Mouse (Mus musculus): ENCODE measurements around the gene Urad. TPM values are rescaled to one million over a fixed set of nuclear protein-coding genes. Genes with fewer than 3 reads are reported as not detected.

Gene Urad
- polyA plus RNA-seq, 1 experiment from 2014 or later = not detected

DNA sequence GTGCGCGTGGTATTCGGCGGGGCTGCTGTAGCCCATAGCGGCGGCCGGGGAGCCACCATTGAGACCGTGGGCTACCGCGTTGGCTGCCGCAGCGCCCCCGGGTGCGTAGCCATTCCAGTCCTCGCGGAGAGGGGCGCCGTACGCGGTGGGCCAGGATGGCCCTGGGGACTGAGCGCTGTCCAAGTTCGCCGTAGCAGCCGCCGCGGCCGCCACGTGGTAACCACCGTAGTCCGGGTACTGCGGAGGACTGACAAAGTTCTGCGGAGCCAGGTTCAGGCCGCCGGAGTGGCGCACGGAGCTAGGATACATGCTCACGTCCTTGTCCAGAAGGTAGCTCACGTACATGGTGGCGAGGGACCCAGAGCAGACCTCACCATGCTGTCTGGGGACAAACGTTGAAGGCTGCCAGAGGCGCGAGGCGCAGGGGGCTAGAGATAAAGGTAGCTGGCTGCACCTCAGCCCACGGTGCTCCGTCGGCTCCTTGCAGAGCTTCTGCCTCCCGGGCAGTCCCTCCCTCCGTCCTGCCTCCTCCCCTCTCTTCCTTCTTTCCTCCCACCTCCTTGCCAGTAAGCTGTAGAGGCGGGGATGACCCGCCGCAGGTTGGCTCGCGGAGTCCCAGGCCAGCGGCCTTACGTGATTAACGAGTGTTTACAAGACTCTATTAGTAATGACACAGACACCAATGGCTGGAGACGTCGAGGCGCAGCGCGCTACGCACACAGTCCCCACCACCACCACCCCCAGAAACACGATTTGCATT is 15.4 kb downstream of the Urad start, which contains the start of gene Cdx2:
Gene Cdx2 (minus strand): TSS at position 633 of the 760 bp plus-strand sequence.
- no peak within 1 kb of the TSS for H3K9ac ChIP-seq
- no peaks in the 10 kb centered on the region for H3K9me3 ChIP-seq
- peaks cover 100% of the 10 kb centered on the region for H3K27me3 ChIP-seq (replicated peaks)
- H3K4me1 ChIP-seq = peaks cover 20% of the 10 kb centered on the region
- H3K4me3 ChIP-seq = peak within 1 kb of the TSS; percentile 26
- H3K4me2 ChIP-seq = peak within 1 kb of the TSS; percentile 45
- WGBS = under 1% methylated on average over 63 of the region's 63 CpGs
- no peak for ATAC-seq (ENCODE audit: extremely low read depth, insufficient number of reproducible peaks, low FRiP score, low TSS enrichment)
- H3K27ac ChIP-seq (replicated peaks) = no peak within 1 kb of the TSS
- no peaks in the 10 kb centered on the region for H3K36me3 ChIP-seq

DNA sequence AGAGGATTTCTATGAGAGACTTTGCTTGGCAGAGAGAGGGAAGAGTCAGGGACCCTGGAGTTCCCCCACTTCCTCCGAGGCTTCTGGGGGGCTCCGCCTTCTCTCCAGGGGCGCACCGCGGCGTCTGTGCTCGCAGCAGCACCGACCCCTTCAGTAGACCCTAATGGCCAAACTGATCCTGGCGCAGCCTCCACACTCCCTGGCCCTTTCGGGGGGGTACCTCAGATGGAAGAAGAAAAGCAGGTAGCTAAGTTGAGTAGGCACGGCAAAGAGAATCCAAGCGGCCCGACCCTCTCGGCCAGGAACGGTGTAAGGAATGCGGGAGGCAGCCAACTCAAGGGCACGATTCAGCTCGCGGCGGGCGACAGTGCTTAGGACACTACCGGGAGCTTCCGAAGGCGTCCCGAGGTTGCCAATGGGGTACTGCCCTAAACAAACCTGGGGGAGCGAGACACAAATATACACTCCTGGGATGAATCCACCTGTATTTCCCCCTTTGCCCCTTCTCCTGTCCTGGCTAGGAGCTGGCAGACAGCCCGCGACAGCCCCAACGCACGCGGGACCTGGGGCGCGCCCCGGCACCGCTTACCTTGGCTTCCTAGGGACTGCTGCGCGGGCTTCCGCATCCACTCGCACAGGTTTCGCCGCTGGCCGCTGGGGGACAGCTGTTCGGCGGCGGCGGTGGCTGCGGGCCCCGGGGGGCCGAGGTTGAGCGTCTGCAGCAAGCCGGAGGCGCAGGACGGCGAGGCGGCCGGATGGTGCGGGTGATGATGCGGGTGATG is 16.2 kb downstream of the Urad start:
- Histone ChIP-seq H3K4me1 (peaks cover 27% of the 10 kb centered on the region), H3K9me3 (no peaks in the 10 kb centered on the region), H3K27ac (replicated peaks) (no peak overlapping the region), H3K4me3 (peak overlapping the region; percentile 26), H3K27me3 (replicated peaks) (peaks cover 100% of the 10 kb centered on the region), H3K9ac (no peak overlapping the region), H3K4me2 (peak overlapping the region; percentile 45), H3K36me3 (no peaks in the 10 kb centered on the region)
- under 1% methylated on average over 50 of the region's 58 CpGs for WGBS
- ATAC-seq (ENCODE audit: extremely low read depth, insufficient number of reproducible peaks, low FRiP score, low TSS enrichment) = no peak

DNA sequence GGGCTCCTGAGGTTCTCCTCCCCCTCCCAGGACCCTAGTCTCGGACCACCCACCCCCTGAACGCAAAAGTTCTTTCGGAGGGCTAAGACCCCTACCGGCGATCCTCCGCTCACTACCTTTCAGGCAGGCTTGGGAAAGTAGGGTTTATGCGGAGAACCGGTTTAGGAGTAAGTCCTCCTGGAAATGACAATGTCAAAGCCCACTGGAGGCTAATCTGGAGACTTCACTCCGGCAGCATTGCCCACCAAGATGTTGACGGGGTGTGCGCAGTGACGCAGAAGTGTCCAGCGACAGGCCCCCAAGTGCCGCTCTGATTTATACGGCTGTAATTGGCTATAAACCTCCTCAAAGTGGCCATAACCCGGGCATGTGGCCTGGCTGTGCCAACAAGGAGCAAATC is 17.1 kb downstream of the Urad start:
- peaks cover 32% of the 10 kb centered on the region for H3K4me1 ChIP-seq
- H3K9ac ChIP-seq = no peak overlapping the region
- no peak overlapping the region for H3K27ac ChIP-seq (replicated peaks)
- peak overlapping the region; percentile 18; the same call in 1 of the 2 replicates for H3K4me2 ChIP-seq
- under 1% methylated on average over 16 of the region's 16 CpGs for WGBS
- H3K27me3 ChIP-seq (replicated peaks) = peaks cover 100% of the 10 kb centered on the region
- no peaks in the 10 kb centered on the region for H3K36me3 ChIP-seq
- no peak for ATAC-seq (ENCODE audit: extremely low read depth, insufficient number of reproducible peaks, low FRiP score, low TSS enrichment)
- H3K4me3 ChIP-seq = 0 out of 2 replicates have a peak overlapping the region, but pooled peaks have one; percentile 17
- H3K9me3 ChIP-seq = no peaks in the 10 kb centered on the region

DNA sequence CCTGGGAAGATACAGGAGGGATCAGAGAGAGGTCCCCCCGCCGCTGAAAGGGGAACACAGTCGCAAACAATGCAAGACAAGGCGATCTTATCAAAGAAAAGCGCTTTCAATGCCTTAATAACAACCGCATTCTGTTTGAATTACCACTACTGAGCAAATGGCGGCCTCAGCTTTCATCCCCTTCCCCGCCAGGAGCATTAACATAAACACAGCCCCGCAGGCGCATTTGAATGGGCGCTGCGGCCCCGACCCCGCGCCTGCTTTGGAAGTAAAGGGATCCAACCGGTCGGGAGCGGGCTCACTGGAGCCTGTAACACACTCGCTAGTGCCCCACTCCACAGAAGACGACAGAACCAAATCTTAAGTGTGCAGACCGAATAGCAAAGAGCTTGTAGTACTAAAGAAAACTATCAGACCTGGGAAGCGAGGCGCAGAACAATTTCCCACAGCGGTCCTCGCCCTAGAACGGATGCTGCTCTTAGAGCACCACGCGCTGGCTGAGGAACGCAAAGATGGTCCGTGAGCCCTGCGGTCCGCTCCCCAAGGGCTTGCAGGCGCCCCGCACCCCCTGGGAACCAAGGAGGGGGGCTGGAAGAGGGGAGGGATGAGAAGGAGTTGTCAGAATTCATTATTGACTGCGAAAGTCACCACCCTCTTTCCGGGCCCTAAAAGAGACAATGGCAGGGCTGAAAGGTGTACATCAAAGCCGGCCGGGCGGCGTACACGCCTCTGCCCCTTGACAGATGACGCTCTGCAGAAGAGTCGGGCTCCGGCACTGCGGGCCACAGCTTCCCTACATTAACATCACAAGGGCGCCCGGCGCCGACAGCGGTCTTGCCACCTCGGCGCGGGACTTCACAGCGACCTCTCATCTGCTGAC is 17.7 kb downstream of the Urad start:
- Histone ChIP-seq H3K36me3 (no peaks in the 10 kb centered on the region), H3K9me3 (no peaks in the 10 kb centered on the region), H3K27ac (replicated peaks) (no peak overlapping the region), H3K27me3 (replicated peaks) (peaks cover 100% of the 10 kb centered on the region), H3K4me2 (peak overlapping the region; percentile 18; the same call in 1 of the 2 replicates), H3K4me1 (peaks cover 39% of the 10 kb centered on the region), H3K9ac (no peak overlapping the region), H3K4me3 (0 out of 2 replicates have a peak overlapping the region, but pooled peaks have one; percentile 17)
- ATAC-seq (ENCODE audit: extremely low read depth, insufficient number of reproducible peaks, low FRiP score, low TSS enrichment) = no peak
- WGBS = under 1% methylated on average over 54 of the region's 54 CpGs

DNA sequence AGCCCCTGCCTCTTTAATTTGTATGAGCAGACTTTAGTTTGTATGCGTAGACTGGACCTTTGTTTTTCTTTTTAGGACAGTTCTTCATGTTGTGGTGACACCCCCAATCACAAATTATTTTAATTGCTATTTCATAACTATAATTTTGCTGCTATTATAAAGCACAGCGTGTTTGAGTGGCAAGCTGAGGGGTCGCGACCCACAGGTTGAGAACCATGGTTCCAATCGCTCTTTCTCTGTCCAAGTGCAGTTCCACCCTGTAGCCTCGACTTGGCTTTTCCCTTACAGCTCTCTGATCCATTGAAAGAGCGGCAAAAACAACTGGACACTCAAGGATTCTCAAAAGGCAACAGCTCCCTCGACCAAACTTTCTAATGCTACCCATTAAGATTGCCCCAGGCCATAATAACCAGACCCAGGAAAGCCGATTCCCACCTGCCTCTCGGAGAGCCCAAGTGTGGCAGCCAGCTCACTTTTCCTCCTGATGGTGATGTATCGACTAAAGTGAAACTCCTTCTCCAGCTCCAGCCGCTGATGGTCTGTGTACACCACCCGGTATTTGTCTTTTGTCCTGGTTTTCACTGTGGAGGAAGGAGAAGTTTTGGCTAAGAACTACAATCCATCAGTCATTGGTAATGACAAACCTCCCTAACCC is 19.4 kb downstream of the Urad start:
- Histone ChIP-seq H3K4me2 (no peak overlapping the region), H3K27me3 (replicated peaks) (peaks cover 100% of the 10 kb centered on the region), H3K27ac (replicated peaks) (no peak overlapping the region), H3K36me3 (no peaks in the 10 kb centered on the region), H3K9me3 (no peaks in the 10 kb centered on the region), H3K4me3 (no peak overlapping the region), H3K4me1 (peaks cover 42% of the 10 kb centered on the region), H3K9ac (no peak overlapping the region)
- ATAC-seq (ENCODE audit: extremely low read depth, insufficient number of reproducible peaks, low FRiP score, low TSS enrichment) = no peak
- 5% methylated on average over 13 of the region's 13 CpGs for WGBS

DNA sequence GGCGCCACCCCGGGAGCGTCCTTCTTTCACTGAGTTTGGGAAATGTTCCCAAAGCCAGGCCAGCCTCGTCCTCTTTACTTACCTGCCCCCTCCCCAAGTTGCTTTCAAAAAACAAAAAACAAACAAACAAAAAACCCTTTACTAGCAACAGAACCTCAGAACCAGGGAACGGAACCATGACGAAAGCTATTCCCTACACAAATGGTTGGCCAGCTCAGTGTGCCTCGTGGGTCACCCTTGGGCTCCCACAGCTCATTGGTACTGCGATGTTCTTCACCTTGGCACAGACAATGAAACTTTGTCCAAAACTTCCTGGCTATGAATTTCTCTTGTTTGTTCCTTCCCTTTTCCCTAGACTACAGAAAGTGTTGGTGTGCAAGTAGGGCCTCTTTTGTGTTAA is 20.1 kb downstream of the Urad start:
- Histone ChIP-seq H3K4me2 (no peak overlapping the region), H3K9ac (no peak overlapping the region), H3K27ac (replicated peaks) (no peak overlapping the region), H3K27me3 (replicated peaks) (peaks cover 100% of the 10 kb centered on the region), H3K9me3 (no peaks in the 10 kb centered on the region), H3K4me1 (peaks cover 42% of the 10 kb centered on the region), H3K36me3 (no peaks in the 10 kb centered on the region), H3K4me3 (no peak overlapping the region)
- WGBS = 3% methylated on average over 8 of the region's 8 CpGs
- no peak for ATAC-seq (ENCODE audit: extremely low read depth, insufficient number of reproducible peaks, low FRiP score, low TSS enrichment)

DNA sequence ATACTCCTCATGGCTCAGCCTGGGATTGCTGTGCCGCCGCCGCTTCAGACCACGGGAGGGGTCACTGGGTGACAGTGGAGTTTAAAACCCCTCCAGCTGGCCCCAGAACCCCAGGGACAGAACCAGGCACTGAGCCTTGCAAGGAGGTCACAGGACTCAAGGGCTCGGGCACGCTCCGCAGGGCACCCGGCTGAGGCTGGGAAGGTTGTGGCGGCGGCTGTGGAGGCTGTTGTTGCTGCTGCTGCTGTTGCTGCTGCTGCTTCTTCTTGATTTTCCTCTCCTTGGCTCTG is 20.5 kb downstream of the Urad start:
- no peaks in the 10 kb centered on the region for H3K9me3 ChIP-seq
- H3K4me1 ChIP-seq = peaks cover 40% of the 10 kb centered on the region
- H3K36me3 ChIP-seq = no peaks in the 10 kb centered on the region
- peaks cover 100% of the 10 kb centered on the region for H3K27me3 ChIP-seq (replicated peaks)
- H3K4me2 ChIP-seq = no peak overlapping the region
- WGBS = 4% methylated on average over 10 of the region's 10 CpGs
- no peak overlapping the region for H3K27ac ChIP-seq (replicated peaks)
- ATAC-seq (ENCODE audit: extremely low read depth, insufficient number of reproducible peaks, low FRiP score, low TSS enrichment) = no peak
- H3K4me3 ChIP-seq = no peak overlapping the region
- H3K9ac ChIP-seq = no peak overlapping the region

DNA sequence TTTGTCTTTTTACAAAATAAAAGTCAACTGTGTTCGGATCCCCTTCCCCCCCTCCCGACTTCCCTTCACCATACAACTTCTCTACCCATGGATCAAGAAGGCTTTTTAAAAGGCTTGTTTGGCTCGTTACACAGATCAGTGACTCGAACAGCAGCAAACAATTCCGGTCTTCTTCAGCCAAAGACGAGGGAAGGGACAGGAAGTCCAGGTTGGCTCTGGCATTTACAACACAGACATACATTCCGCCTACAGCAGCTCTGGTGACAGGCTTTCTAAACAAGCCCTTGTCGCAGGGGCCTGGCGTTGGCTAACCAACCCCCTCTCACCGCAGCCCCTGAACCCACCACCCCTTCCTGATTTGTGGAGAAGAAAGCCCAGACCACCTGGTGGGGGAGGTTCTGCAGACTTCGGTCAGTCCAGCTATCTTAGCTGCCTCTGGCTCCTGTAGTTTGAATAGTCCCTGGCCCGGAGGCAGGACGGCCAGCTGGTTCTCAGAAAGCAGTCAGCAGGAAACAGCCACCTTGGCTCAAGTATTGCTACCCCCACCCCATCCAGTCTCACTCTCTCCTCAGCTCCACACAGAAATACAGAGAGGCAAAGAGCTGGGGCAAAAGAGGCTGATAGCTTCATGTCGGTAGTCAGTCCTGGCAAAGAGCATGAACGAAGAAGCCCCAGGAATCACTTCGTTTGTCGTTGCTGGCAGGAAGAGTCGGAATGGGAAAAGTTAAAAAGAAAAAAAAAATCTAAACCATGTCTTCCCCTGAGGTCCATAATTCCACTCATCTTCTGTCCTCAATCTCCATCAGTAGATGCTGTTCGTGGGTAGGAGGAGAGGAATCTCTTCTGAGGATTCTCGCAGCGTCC is 21.1 kb downstream of the Urad start:
- no peak overlapping the region for H3K9ac ChIP-seq
- H3K4me1 ChIP-seq = peaks cover 34% of the 10 kb centered on the region
- no peaks in the 10 kb centered on the region for H3K36me3 ChIP-seq
- no peak for ATAC-seq (ENCODE audit: extremely low read depth, insufficient number of reproducible peaks, low FRiP score, low TSS enrichment)
- no peaks in the 10 kb centered on the region for H3K9me3 ChIP-seq
- H3K4me2 ChIP-seq = no peak overlapping the region
- peaks cover 99% of the 10 kb centered on the region for H3K27me3 ChIP-seq (replicated peaks)
- H3K4me3 ChIP-seq = 0 out of 2 replicates have a peak overlapping the region, but pooled peaks have one; percentile 0
- H3K27ac ChIP-seq (replicated peaks) = no peak overlapping the region
- WGBS = 2% methylated on average over 21 of the region's 21 CpGs

DNA sequence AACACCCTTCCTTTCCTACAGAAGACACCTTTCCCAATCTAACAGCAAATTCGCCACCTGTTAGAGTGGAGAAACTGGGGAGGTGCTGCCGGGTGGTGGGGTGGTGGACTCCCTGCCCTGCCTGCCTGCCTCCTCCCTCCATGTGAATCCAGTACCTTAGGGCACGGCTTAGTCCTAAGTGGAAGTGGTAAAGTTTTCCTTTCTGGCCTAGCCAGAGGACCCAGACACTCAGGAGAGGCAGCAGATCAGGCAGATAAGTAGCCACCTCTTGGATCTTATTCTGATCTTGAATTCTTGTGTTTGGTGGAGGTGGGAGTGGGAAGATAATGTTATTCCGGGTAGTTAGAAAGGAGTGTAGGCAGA is 22.3 kb downstream of the Urad start:
- Histone ChIP-seq H3K27ac (replicated peaks) (no peak overlapping the region), H3K4me3 (peak overlapping the region; percentile 40), H3K27me3 (replicated peaks) (peaks cover 99% of the 10 kb centered on the region), H3K4me1 (peaks cover 28% of the 10 kb centered on the region), H3K9me3 (no peaks in the 10 kb centered on the region), H3K36me3 (no peaks in the 10 kb centered on the region), H3K9ac (no peak overlapping the region), H3K4me2 (peak overlapping the region; percentile 63)
- WGBS = under 1% methylated on average over 4 of the region's 4 CpGs
- ATAC-seq (ENCODE audit: extremely low read depth, insufficient number of reproducible peaks, low FRiP score, low TSS enrichment) = no peak
